27 mouse cellular contexts compared by ENCODE assay signal in the genomic region with DNA sequence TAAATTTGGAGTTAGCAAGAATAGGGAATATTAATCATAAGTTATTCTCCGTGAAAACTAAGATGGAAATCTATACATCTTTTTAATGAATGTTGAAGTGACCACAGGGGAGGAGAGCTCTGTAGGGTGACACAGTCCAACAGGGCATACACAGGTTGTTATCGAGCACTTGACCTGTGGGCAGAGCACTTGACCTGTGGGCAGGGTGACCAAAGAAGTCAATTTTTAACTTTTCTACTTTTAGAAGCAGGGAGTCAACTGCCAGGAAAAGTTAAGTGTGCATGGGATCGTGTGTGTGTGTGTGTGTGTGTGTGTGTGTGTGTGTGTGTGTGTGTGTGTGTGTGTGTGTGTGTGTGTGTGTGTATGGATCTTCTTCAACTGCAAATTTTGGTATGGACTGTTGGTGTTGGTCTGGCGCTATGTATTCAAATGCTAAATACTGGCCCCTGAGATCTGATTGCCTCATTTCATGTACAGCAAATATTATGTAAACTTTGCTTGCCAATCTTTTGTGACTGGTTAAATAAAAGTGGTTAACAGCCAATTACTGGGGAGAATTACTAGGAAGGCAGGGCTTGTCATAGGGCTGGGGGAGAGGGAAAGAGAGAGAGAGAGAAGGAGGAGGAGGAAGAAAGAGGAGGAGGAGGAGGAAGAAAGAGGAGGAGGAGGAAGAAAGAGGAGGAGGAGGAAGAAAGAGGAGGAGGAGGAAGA. TPM values are rescaled to one million over a fixed set of nuclear protein-coding genes. Genes with fewer than 3 reads are reported as not detected.
DNase-seq lines count a peak whose midpoint lies in the region; ATAC-seq and TF ChIP-seq lines count a peak whose summit lies in the region.
"Had no signal": no experiment of that assay in that cellular context is flagged by ENCODE, and none has a peak within 500 bp of the region (broad histone marks: within the 10 kb centered on the region; RNA-seq: fewer than 3 reads in every experiment).

No protein-coding gene starts in this region.

- H3K4me2 ChIP-seq in kidney, embryonic 16.5 days (replicated peaks; ENCODE audit: low read depth, low read length) = no peak overlapping the region
- H3K4me2 ChIP-seq in hindbrain, embryonic 14.5 days (replicated peaks) = no peak overlapping the region
- H3K4me2 ChIP-seq: heart, embryonic 12.5 days; limb, embryonic 15.5 days; midbrain, embryonic 12.5 days had no signal

- no peak for ATAC-seq in kidney, embryonic 16.5 days (ENCODE audit: low FRiP score, low TSS enrichment)
- ATAC-seq in hindbrain, embryonic 14.5 days (ENCODE audit: low FRiP score) = no peak
- ATAC-seq: forebrain, embryonic 16.5 days had no signal

- H3K9ac ChIP-seq in kidney, embryonic 16.5 days (replicated peaks; ENCODE audit: low read length) = no peak overlapping the region
- no peak overlapping the region for H3K9ac ChIP-seq in hindbrain, embryonic 14.5 days
- H3K9ac ChIP-seq: heart, embryonic 12.5 days; limb, embryonic 15.5 days; midbrain, embryonic 12.5 days had no signal

- peak; percentile 54 for DNase-seq in kidney, adult 11 months
- peak; percentile 42 to 58 for DNase-seq in lung, adult 18-20 months
- no peak for DNase-seq in lung, postnatal 10 days
- peak; percentile 38 for DNase-seq in lung, adult 2 months
- no peak for DNase-seq in left cerebral cortex, postnatal 25 days (ENCODE audit: low spot score in 2 of 2)
- no peak for DNase-seq in hindbrain, embryonic 14.5 days (ENCODE audit: low spot score)
- DNase-seq: adrenal gland, postnatal 14 days; cerebellum, adult 8-10 months; gastrocnemius, postnatal 14 days; heart, adult 11 months; heart, postnatal 10 days; layer of hippocampus, adult 9-11 months; left cerebral cortex, postnatal 4 days; thymus, adult 18-20 months; thymus, postnatal 36 days had no signal

- 55% methylated on average over 4 of the region's 4 CpGs for WGBS in kidney, embryonic 16.5 days
- 58% methylated on average over 4 of the region's 4 CpGs for WGBS in lung, adult 2 months
- whole genome bisulfite sequencing in small intestine, adult 2 months = 57% methylated on average over 4 of the region's 4 CpGs
- WGBS in hindbrain, embryonic 14.5 days = 93% methylated on average over 4 of the region's 4 CpGs

- H3K4me3 ChIP-seq in kidney, embryonic 16.5 days (ENCODE audit: low read length) = no peak overlapping the region
- no peak overlapping the region for H3K4me3 ChIP-seq in lung, adult 2 months (replicated peaks; ENCODE audit: extremely low read depth, low read depth, low read length)
- H3K4me3 ChIP-seq in small intestine, adult 2 months (ENCODE audit: low read depth, low read length) = no peak overlapping the region
- no peak overlapping the region for H3K4me3 ChIP-seq in hindbrain, embryonic 14.5 days (replicated peaks; ENCODE audit: low read length)
- H3K4me3 ChIP-seq: embryonic facial prominence, embryonic 10.5 days; heart, embryonic 12.5 days; limb, embryonic 15.5 days; midbrain, embryonic 12.5 days had no signal

- no peak overlapping the region for H3K27ac ChIP-seq in kidney, embryonic 16.5 days (ENCODE audit: low read length)
- H3K27ac ChIP-seq in small intestine, adult 2 months (ENCODE audit: insufficient read depth, low read depth, low read length) = peak overlapping the region; percentile 78
- no peak overlapping the region for H3K27ac ChIP-seq in hindbrain, embryonic 14.5 days
- H3K27ac ChIP-seq: embryonic facial prominence, embryonic 10.5 days; kidney, postnatal 0 days; limb, embryonic 15.5 days; midbrain, embryonic 12.5 days had no signal

- H3K27me3 ChIP-seq in kidney, embryonic 16.5 days (ENCODE audit: insufficient read depth, low read length) = no peaks in the 10 kb centered on the region
- H3K27me3 ChIP-seq in small intestine, adult 2 months (ENCODE audit: control insufficient read depth, insufficient read depth, low read length) = no peaks in the 10 kb centered on the region
- no peaks in the 10 kb centered on the region for H3K27me3 ChIP-seq in hindbrain, embryonic 14.5 days (ENCODE audit: control insufficient read depth, insufficient read depth, low read length)
- H3K27me3 ChIP-seq: heart, embryonic 12.5 days; limb, embryonic 15.5 days; midbrain, embryonic 12.5 days had no signal

- intact Hi-C loops in left cerebral cortex, postnatal 25 days (cut with DNase I) = no loop called here

- no peaks in the 10 kb centered on the region for H3K9me3 ChIP-seq in kidney, embryonic 16.5 days (ENCODE audit: low read length)
- H3K9me3 ChIP-seq in hindbrain, embryonic 14.5 days (ENCODE audit: control insufficient read depth, low read length) = no peaks in the 10 kb centered on the region
- H3K9me3 ChIP-seq: embryonic facial prominence, embryonic 10.5 days; heart, embryonic 12.5 days; limb, embryonic 15.5 days; midbrain, embryonic 12.5 days had no signal

- TF ChIP-seq CTCF in lung, adult 2 months (IDR thresholded peaks at IDR 0.05; ENCODE audit: insufficient read depth, low read length) = no peak
- TF ChIP-seq CTCF in small intestine, adult 2 months (IDR thresholded peaks at IDR 0.05; ENCODE audit: extremely low read depth, insufficient read length, insufficient replicate concordance, low read depth, low read length) = no peak

- no peak for TF ChIP-seq POLR2A in lung, adult 2 months (IDR thresholded peaks at IDR 0.05; ENCODE audit: borderline replicate concordance, extremely low read depth, low read depth, low read length)
- TF ChIP-seq POLR2A in small intestine, adult 2 months (IDR thresholded peaks at IDR 0.05; ENCODE audit: low read depth, low read length) = no peak

- peaks cover 10% of the 10 kb centered on the region for H3K36me3 ChIP-seq in kidney, embryonic 16.5 days (ENCODE audit: insufficient read depth, low read length)
- H3K36me3 ChIP-seq in small intestine, adult 2 months (ENCODE audit: control insufficient read depth, insufficient read depth, low read length) = peaks cover 14% of the 10 kb centered on the region
- peaks cover 29% of the 10 kb centered on the region for H3K36me3 ChIP-seq in hindbrain, embryonic 14.5 days (replicated peaks; ENCODE audit: control insufficient read depth, insufficient read depth)

- H3K4me1 ChIP-seq in kidney, embryonic 16.5 days (ENCODE audit: insufficient read depth, low read length) = no peaks in the 10 kb centered on the region
- no peaks in the 10 kb centered on the region for H3K4me1 ChIP-seq in lung, adult 2 months (ENCODE audit: control insufficient read depth, insufficient read depth, low read length)
- H3K4me1 ChIP-seq in small intestine, adult 2 months (ENCODE audit: control insufficient read depth, insufficient read depth, insufficient read length, low read length) = peaks cover 14% of the 10 kb centered on the region; the same call in 1 of the 2 replicates
- no peaks in the 10 kb centered on the region for H3K4me1 ChIP-seq in hindbrain, embryonic 14.5 days (replicated peaks; ENCODE audit: control insufficient read depth, insufficient read depth, low read length)
- H3K4me1 ChIP-seq: embryonic facial prominence, embryonic 10.5 days; limb, embryonic 15.5 days; midbrain, embryonic 12.5 days had no signal

RNA-seq across cellular contexts. Expression of gene Tmem220, which starts 10.0 kb away (rescaled TPM):
- polyA plus RNA-seq in kidney, embryonic 16.5 days (2015; fragmentation: Nextera tagmentation; extraction: Ambion mirVana) = 1.8 and 2.3 TPM in 2 replicates
- 3.1 and 5.8 TPM in 2 replicates for polyA plus RNA-seq in lung, adult 2 months (2012; rRNA removed)
- 2.7 and 3.6 TPM in 2 replicates for polyA plus RNA-seq in small intestine, adult 2 months (2012; rRNA removed)
- under 1 TPM; 0.41 to 0.44 TPM for total RNA-seq in left cerebral cortex, postnatal 25 days (2021)
- polyA plus RNA-seq in hindbrain, embryonic 14.5 days (2014; fragmentation: Nextera tagmentation; extraction: Ambion mirVana) = 0.59 and 1.1 TPM in 2 replicates
- total RNA-seq: monocyte, adult 5-6 weeks had no signal

RNA-seq across cellular contexts. Expression of gene Adprm, which starts 17.5 kb away (rescaled TPM):
- polyA plus RNA-seq in kidney, embryonic 16.5 days (2015; fragmentation: Nextera tagmentation; extraction: Ambion mirVana) = 29.9 TPM in 2 replicates
- polyA plus RNA-seq in lung, adult 2 months (2012; rRNA removed) = 10.2 and 16.6 TPM in 2 replicates
- polyA plus RNA-seq in small intestine, adult 2 months (2012; rRNA removed) = 5.2 and 18.2 TPM in 2 replicates
- total RNA-seq in left cerebral cortex, postnatal 25 days (2021) = 10 to 100 TPM; 25.6 to 26.6 TPM
- polyA plus RNA-seq in hindbrain, embryonic 14.5 days (2014; fragmentation: Nextera tagmentation; extraction: Ambion mirVana) = 32.4 and 37.0 TPM in 2 replicates

RNA-seq across cellular contexts. Expression of gene Sco1, which starts 17.5 kb away (rescaled TPM):
- 16.3 and 17.7 TPM in 2 replicates for polyA plus RNA-seq in kidney, embryonic 16.5 days (2015; fragmentation: Nextera tagmentation; extraction: Ambion mirVana)
- polyA plus RNA-seq in lung, adult 2 months (2012; rRNA removed) = 2.8 and 3.5 TPM in 2 replicates
- 5.6 and 10.7 TPM in 2 replicates for polyA plus RNA-seq in small intestine, adult 2 months (2012; rRNA removed)
- total RNA-seq in left cerebral cortex, postnatal 25 days (2021) = 10 to 100 TPM in 1 of 2 experiments, 1 to 10 TPM in 1; 8.7 to 11.4 TPM
- polyA plus RNA-seq in hindbrain, embryonic 14.5 days (2014; fragmentation: Nextera tagmentation; extraction: Ambion mirVana) = 10.2 and 11.7 TPM in 2 replicates

RNA-seq across cellular contexts. Expression of gene Myh3, which starts 43.2 kb away (rescaled TPM):
- 4.7 and 5.1 TPM in 2 replicates for polyA plus RNA-seq in kidney, embryonic 16.5 days (2015; fragmentation: Nextera tagmentation; extraction: Ambion mirVana)
- polyA plus RNA-seq in lung, adult 2 months (2012; rRNA removed) = 0.08 TPM in 1 of 2 replicates, not detected in the other
- polyA plus RNA-seq in small intestine, adult 2 months (2012; rRNA removed) = 0.01 and 0.06 TPM in 2 replicates
- total RNA-seq in left cerebral cortex, postnatal 25 days (2021) = 1 to 10 TPM; 3.8 to 4.5 TPM
- 0.17 and 0.23 TPM in 2 replicates for polyA plus RNA-seq in hindbrain, embryonic 14.5 days (2014; fragmentation: Nextera tagmentation; extraction: Ambion mirVana)
- total RNA-seq: common myeloid progenitor, adult 5-6 weeks; megakaryocyte progenitor cell, adult 5-6 weeks; monocyte, adult 5-6 weeks; neutrophil, adult 5-6 weeks had no signal

Comparison
In these comparisons a context has a peak if more than half of its experiments do, and no peak if none do; other contexts are left out.
1. DNase-seq: peak in kidney, adult 11 months (single experiment), lung, adult 18-20 months (2 of 2) and lung, adult 2 months (single experiment); none in lung, postnatal 10 days (single experiment), left cerebral cortex, postnatal 25 days (0 of 2) and hindbrain, embryonic 14.5 days (single experiment).